Mouse (Mus musculus) limb, embryonic 11.5 days (tissue): ENCODE data around the gene Gm38100. TPM values are rescaled to one million over a fixed set of nuclear protein-coding genes. Genes with fewer than 3 reads are reported as not detected.

ENCODE experiments used
- ATAC-seq: fragments of 200-750 bp; cut with Nextera tagmentation; 2 replicates; pipeline ENCODE4 v1.8.0; 2017; ENCODE audit warnings: low read depth; ENCODE audit not compliant: insufficient number of reproducible peaks, low FRiP score, low TSS enrichment
- DNase-seq: peaks from one replicate; pipeline ENCODE4 v3.0.0-alpha.2; 2015; ENCODE audit warnings: low spot score
- H3K27ac ChIP-seq: fragments of 300-500 bp; sonication (generic); replicated peaks from 2 replicates; pipeline ENCODE4 v1.5.1; 2014; ENCODE audit warnings: low read depth, mild to moderate bottlenecking, low read length
- H3K27me3 ChIP-seq: fragments of 300-500 bp; sonication (generic); 2 replicates; pipeline ENCODE4 v1.6.1; 2014; ENCODE audit warnings: mild to moderate bottlenecking, low read length, mixed read lengths; ENCODE audit not compliant: control insufficient read depth, insufficient read depth
- H3K36me3 ChIP-seq: fragments of 300-500 bp; sonication (generic); 2 replicates; pipeline ENCODE4 v1.6.1; 2014; ENCODE audit warnings: mild to moderate bottlenecking, low read length, moderate library complexity, mixed read lengths; ENCODE audit not compliant: control insufficient read depth, insufficient read depth
- H3K4me1 ChIP-seq: fragments of 300-500 bp; sonication (generic); 2 replicates; pipeline ENCODE4 v1.6.1; 2014; ENCODE audit warnings: low read length, mixed read lengths; ENCODE audit not compliant: control insufficient read depth, insufficient read depth
- H3K4me2 ChIP-seq: fragments of 300-500 bp; sonication (generic); 2 replicates; pipeline ENCODE4 v1.6.1; 2014; ENCODE audit warnings: low read depth, mild to moderate bottlenecking, moderate library complexity; ENCODE audit not compliant: severe bottlenecking
- H3K4me3 ChIP-seq: fragments of 300-500 bp; sonication (generic); 2 replicates; pipeline ENCODE4 v1.5.1; 2014; ENCODE audit warnings: low read depth, low read length
- H3K9ac ChIP-seq: fragments of 300-500 bp; sonication (generic); 2 replicates; pipeline ENCODE4 v1.6.1; 2014; ENCODE audit warnings: mild to moderate bottlenecking, low read length
- H3K9me3 ChIP-seq: fragments of 300-500 bp; sonication (generic); 2 replicates; pipeline ENCODE4 v1.6.1; 2016; ENCODE audit warnings: low read length; ENCODE audit not compliant: control insufficient read depth
- WGBS: fragments of 180-500 bp; shearing (Covaris S2); extraction: QIAGEN DNeasy Blood & Tissue Kit; methylation state at CpG from one replicate; pipeline ENCODE4 v1.1.7; 2014; 5-methylcytosine and 5-hydroxymethylcytosine counted together
- polyA plus RNA-seq: library from polyadenylated mRNA; unstranded; fragments of >200 nt; fragmentation: Nextera tagmentation; extraction: Ambion mirVana; gene quantifications from 2 replicates; pipeline ENCODE4 v1.2.1, GENCODE M21; 2014

Gene Gm38100
- polyA plus RNA-seq, 1 experiment from 2014 or later = not detected

DNA sequence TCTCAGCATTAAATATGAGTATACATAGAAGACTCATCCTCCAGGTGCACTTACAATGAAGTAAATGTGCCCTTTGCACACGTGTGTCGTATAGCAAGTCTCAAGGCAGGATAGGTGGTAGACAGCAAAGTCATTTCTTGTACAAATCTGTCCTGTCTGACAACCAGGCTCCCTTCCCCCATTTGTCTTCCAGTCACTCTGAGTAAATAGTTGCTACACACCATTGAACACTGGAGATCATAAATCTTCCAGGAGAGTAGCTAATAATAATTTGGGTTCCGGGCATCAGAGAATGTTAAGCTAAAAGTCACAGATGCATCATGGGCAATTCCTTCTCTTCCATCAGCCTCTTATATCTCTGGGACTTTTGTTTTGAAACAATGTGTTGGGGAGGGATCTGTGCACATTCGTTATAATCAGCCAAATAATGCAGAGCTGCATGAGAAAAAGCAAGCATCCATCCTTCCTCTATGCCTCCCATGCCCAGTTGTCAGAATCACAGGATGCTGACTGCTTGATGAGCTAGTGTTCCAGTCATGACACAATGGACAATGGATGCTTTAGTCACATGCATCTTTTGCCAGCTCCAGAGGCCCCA lies 26.7 kb downstream of the Gm38100 start:
- Histone ChIP-seq H3K4me3 (no peak overlapping the region), H3K4me1 (peaks cover 5% of the 10 kb centered on the region; the same call in 1 of the 2 replicates), H3K9ac (no peak overlapping the region), H3K4me2 (no peak overlapping the region), H3K27ac (no peak overlapping the region), H3K27me3 (no peaks in the 10 kb centered on the region), H3K36me3 (no peaks in the 10 kb centered on the region), H3K9me3 (no peaks in the 10 kb centered on the region)
- DNase-seq = no peak
- WGBS = 77% methylated on average over 4 of the region's 4 CpGs
- no peak for ATAC-seq

DNA sequence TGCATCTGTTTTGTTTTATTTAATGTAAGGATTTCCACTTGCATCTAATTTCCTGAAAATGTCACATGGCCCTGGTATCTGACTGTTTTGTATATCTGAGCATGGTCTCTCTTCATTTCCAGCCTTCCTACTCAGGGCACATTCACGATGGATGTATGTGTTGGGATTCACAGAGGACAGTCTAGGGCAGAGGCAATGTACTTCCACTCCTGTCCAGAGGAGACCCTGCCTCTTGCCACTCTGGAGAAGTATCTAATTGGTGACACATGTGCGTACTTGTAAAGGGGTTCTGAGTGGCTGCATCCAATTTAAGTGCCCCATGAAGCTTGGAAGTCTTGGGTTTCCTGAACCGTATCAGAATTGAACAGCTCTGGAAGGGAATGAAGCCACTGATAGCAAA lies 30.3 kb downstream of the Gm38100 start:
- Histone ChIP-seq H3K27me3 (no peaks in the 10 kb centered on the region), H3K4me3 (no peak overlapping the region), H3K27ac (no peak overlapping the region), H3K36me3 (no peaks in the 10 kb centered on the region), H3K4me2 (no peak overlapping the region), H3K9ac (no peak overlapping the region), H3K9me3 (no peaks in the 10 kb centered on the region), H3K4me1 (peaks cover 5% of the 10 kb centered on the region; the same call in 1 of the 2 replicates)
- peak; percentile 32; the same call in 1 of the 2 replicates for ATAC-seq
- WGBS = 38% methylated on average over 3 of the region's 3 CpGs
- DNase-seq = no peak

DNA sequence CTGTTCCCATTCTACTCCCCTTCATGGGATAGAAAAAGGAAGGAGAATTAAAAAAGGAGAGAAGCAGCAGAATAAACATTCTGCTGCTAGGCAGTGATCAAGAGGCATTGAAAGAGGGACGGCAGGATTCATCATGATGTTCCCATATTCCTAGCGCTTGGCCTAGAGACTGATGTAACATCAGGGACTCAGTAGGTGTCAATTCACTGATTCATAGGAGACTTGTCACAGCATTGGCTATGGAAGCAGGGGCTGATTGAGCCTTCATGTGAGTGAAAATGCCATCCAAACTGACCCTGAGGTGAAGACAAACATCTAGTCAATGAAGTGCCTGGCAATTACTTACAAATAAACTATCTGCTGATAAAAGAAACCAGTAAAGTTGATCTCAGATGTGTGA lies 30.7 kb downstream of the Gm38100 start:
- H3K36me3 ChIP-seq = no peaks in the 10 kb centered on the region
- WGBS = 80% methylated on average over 2 of the region's 2 CpGs
- no peak overlapping the region for H3K9ac ChIP-seq
- H3K4me3 ChIP-seq = no peak overlapping the region
- ATAC-seq (no peak), DNase-seq (no peak)
- H3K4me1 ChIP-seq = peaks cover 5% of the 10 kb centered on the region; the same call in 1 of the 2 replicates
- H3K9me3 ChIP-seq = no peaks in the 10 kb centered on the region
- H3K27me3 ChIP-seq = no peaks in the 10 kb centered on the region
- H3K27ac ChIP-seq = no peak overlapping the region
- H3K4me2 ChIP-seq = no peak overlapping the region

DNA sequence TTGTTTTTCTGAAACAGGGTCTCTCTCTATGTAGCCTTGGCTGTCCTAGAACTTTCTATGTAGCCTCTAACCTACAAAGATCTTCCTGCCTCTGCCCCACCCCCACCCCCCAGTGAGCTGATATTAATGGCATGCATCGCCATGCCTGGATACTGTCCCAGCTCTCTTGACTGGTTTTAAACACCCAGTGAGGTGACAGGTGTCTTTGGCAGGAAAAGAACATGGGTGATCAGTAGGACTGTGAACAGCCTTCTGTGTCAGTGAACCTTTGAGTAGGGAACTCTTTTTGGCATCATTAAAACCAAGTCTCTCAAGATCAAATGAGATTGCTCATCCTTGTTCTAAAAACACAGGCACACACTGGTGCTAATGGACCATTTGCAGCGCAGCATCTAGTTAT lies 41.7 kb downstream of the Gm38100 start:
- Histone ChIP-seq H3K9me3 (no peaks in the 10 kb centered on the region), H3K36me3 (no peaks in the 10 kb centered on the region), H3K4me1 (no peaks in the 10 kb centered on the region), H3K27ac (no peak overlapping the region), H3K4me3 (no peak overlapping the region), H3K9ac (no peak overlapping the region), H3K27me3 (no peaks in the 10 kb centered on the region), H3K4me2 (no peak overlapping the region)
- ATAC-seq (no peak), DNase-seq (no peak)
- 89% methylated on average over 2 of the region's 2 CpGs for WGBS

DNA sequence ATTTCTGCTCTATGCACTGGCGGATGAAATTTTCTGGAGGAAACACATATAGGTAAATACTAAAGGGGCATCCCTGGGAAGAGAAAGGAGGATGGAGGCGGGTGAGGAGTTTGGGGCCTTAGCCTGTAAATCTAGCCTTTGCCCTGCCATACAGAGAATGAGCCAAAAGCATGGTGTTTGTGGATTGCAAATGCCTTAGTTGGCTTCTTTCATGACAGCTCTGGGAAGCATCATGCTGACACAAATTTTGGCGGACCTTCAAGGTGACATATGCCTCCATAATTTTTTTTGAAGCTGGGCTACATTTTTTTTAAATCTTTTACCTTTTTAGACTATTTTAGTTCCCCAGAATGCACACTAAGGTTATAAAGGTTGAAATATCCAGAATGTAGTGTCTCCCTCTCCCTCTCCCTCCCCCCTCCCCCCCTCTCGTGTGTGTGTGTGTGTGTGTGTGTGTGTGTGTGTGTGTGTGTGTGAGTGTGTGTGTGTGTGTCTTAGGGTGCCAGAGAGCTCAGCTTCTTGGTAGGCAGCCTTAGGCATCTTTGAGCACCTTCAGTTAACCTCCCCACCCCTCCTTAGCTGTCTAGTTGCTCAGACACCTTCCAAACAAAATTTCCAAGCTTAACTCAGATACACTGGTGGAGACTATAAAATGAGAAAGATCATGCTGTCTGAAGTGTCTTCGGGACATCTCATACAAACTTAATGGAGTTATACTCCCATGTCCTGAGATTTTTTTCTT lies 47.0 kb downstream of the Gm38100 start:
- Histone ChIP-seq H3K27me3 (no peaks in the 10 kb centered on the region), H3K9ac (no peak overlapping the region), H3K4me1 (no peaks in the 10 kb centered on the region), H3K4me2 (no peak overlapping the region), H3K4me3 (no peak overlapping the region), H3K9me3 (no peaks in the 10 kb centered on the region), H3K36me3 (no peaks in the 10 kb centered on the region), H3K27ac (no peak overlapping the region)
- DNase-seq (no peak), ATAC-seq (no peak)
- WGBS = 87% methylated on average over 5 of the region's 5 CpGs

DNA sequence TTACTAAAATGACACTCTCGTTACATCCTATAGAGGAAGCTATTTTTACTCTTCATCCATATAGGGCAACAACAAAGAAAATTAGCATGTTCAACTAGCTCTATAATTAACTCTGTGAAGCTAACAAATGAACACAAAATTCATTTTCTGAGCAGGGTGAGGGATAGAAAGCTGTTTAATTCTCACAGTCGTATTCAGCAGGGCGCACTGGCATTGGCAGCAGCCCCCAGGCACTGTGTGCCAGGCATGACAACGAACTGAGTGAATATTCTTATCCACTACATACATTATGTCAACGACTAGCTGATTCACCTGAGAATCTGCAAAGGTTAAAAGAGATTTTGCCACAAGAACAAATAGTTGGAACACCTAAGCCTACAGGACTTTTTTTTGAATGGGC lies 50.6 kb downstream of the Gm38100 start:
- Histone ChIP-seq H3K36me3 (no peaks in the 10 kb centered on the region), H3K4me3 (no peak overlapping the region), H3K4me1 (no peaks in the 10 kb centered on the region), H3K9me3 (no peaks in the 10 kb centered on the region), H3K27me3 (no peaks in the 10 kb centered on the region), H3K9ac (no peak overlapping the region), H3K4me2 (no peak overlapping the region), H3K27ac (no peak overlapping the region)
- DNase-seq = no peak
- 89% methylated on average over 5 of the region's 5 CpGs for WGBS
- no peak for ATAC-seq

Other genes with a start within 250 kb of the Gm38100 start
- gene Opn3, start 227.6 kb upstream of the Gm38100 start, polyA plus RNA-seq = 10.5 and 11.8 TPM in 2 replicates
- 3.6 and 5.2 TPM in 2 replicates for gene Chml, start 227.4 kb upstream of the Gm38100 start, polyA plus RNA-seq
- gene Wdr64, start 221.7 kb upstream of the Gm38100 start, polyA plus RNA-seq = not detected in 2 replicates
- 163 and 173 TPM in 2 replicates for gene Exo1, start 39.7 kb upstream of the Gm38100 start, polyA plus RNA-seq
- gene Rbm8a2, start 58.8 kb downstream of the Gm38100 start, polyA plus RNA-seq = 1.1 and 1.4 TPM in 2 replicates